Mouse (Mus musculus) thymus, postnatal 14 days (tissue): Measurements from ENCODE around the gene BC037034.

Experiments used
- DNase-seq: peaks from one replicate; pipeline ENCODE4 v3.0.0; 2021

The BC037034 gene

DNA sequence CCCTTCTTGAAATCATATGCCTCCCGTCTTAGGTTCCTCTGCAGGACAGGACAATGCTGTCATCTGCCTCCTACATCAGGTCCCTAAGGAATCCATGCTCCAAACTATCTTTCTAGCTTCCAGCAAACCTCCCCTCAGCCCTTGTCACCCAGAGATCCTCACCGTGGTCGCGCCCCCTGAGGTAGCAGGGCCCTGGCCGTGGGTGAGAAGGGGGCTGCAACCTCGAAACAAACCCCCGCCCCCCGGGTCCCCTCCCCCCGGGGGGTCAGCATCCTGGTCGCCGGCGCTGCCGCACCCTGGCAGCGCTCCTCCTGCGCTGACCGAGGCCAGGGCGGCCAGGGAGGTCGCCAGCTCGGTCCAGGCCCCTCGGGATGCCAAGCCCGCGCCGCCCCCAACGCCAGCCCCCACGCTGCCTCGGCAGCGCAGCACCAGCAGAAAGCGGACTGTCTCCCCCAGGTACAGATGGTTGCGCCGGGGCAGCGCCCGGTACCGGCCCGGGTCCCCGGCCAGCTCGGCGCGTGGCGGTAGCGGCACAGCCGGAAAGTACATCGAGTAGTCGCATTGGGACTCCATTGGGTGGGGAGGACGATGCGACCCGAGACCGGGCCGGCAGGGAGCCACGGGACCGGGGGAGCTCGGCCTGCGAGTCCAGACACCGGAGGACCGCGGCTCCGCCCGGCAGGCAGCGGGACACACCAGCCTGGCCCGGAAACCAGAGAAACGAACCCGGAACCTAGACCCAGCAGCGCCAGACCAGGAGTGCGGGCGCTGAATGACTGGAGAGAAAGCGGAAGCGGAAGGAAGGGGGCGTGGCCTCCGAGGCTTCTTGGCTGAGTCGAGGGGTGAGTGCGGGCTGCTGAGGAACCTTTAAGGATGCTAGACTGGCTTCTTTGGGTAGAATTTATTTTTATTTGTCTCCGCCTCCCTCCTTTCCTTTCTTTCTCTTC, at the start of gene BC037034:
Gene BC037034 (minus strand): TSS at position 774 of the 947 bp plus-strand sequence.
- DNase-seq: peak; percentile 93

DNA sequence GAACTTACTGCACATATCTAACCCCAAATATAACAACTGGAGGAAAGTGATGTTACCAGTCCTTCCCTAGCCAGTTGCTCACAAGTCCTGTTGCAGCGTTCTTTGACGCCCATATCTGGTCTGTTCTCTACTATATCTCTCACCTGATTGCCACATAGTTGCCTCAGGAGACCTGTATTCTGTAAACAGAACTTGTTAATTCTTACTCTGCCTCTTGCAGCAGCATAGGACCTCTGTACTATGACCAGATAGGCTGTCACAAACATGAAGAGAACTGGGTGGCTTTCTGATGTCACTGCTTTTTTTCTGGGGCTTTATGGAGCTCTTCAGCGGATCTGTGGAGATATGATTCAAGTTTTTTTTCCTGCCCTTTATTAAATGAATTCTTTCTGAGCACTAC, 49.0 kb upstream of the BC037034 start:
- no peak for DNase-seq

DNA sequence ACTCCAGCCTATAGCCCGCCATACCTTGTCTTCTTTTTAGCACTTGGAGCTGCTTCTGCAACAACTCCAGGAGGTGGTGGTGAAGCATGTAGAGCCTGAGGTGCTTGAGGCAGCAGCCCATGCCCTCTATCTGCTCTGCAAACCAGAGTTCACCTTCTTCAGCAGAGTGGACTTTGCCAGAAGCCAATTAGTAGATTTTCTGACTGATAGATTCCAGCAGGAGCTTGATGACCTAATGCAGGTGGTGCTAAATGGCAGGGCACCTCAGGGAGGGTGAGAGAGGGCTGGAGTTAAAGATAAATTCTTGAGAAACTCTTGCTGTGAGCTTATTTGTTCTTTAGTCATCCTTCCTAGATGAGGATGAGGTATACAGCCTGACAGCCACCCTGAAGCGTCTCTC, 35.8 kb upstream of the BC037034 start:
- DNase-seq: no peak

DNA sequence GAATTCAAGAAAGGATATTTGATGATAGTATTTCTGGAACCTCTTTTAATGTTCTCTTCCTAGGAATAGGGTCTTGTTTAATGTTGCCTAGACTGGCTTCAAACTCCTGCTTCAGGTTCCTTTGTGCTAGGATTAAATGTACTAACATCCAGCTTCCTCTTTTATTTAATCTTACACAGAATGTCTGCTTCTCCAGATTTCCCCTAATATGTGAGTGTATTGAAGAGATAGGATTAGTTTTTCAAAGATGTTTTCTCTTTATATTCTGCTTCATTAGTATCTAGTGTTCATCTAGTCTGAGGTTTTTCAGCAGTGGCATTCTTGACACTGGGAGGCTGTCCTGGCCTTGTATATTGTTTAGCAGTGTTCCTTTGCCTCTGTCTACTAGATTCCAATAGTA, 30.3 kb upstream of the BC037034 start:
- DNase-seq: no peak

DNA sequence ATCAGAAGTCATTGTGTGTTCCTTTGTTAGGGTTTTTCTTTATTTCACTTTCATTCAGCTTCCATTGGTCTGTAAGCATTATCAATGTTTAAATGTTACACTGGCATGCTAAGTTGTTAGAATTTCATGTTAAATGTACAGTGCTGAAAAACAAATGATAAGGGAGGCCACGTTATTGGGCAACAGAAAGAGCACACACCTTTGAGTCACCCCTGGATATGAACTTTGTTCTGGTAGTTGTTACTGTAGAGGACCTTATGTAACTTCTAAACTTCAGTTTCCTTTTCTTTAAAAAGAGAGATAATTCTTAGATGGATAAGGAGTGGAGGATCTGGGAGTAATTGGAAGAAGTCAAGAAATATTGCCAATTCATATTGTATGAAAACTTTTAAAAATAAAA, 27.8 kb upstream of the BC037034 start:
- DNase-seq: no peak

DNA sequence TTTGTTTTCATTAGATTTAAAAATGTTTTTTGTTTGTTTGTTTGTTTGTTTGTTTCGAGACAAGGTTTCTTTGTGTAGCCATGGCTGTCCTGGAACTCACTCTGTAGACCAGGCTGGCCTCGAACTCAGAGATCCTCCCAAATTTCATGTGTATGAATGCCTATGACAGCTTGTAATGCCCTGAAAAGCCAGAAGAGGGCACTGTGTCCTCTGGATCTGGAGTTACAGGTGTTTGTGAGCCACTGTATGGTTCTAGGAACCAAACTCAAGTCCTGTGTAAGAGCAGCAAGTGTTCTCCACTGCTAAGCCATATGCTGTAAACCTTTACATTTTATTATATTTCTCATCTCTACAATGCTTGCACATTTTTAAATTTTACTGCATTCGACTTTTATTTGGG, 24.0 kb upstream of the BC037034 start:
- peak; percentile 36 for DNase-seq

DNA sequence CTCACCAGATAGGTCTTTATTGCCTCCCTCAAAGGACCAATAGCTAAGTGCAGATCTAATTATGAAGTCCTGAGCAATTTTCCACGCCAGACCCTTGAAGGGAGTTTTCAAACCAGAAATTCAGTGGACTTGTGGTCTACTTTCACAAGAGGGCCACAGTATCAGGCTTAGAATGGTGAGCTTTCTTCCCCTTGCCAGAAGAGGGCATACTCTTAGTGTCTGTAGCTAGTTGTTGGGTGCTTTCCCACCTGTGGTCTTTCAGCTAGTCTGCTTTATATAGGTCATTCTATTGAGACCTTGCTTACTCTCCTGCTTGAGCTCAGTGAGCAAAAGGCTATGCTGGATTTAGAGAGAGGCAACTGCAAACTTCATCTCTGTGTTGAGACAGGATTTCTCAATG, 19.7 kb upstream of the BC037034 start:
- no peak for DNase-seq

DNA sequence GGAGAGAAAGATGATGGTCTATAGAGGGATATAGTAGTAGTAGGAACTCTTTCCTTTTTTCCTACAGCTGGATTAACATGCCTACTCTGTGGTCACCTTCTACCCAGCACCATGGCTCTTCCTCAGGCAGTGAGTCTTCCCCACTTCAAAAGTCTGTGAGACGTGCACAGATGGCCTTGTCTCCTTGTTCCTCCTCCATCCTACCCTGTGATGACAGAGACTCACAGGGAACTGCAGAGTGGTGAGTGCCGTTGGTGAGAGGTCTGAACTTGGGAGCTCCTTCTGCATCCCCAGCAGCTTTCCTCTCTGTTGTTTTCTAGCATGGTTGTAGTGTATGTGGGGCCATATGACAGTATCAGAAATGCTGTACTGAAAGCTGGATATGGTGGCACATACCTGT, 18.0 kb upstream of the BC037034 start:
- DNase-seq: no peak

DNA sequence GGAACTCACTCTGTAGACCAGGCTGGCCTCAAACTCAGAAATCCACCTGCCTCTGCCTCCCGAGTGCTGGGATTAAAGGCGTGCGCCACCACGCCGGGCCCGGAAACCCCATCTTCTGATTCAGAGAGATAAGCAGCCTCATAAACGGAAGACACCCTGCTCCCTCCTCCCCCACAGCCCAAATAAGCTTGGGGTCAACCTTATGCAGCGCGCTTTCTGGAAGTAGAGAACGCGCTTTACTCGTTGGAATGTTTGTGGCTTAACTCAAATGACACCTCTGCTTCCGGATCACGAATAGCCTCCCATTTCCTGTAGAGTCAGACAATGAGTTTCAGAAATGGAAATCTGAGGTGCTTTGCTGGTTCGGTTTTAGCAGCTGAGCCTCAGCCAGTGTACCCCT, 17.0 kb upstream of the BC037034 start:
- DNase-seq: no peak

DNA sequence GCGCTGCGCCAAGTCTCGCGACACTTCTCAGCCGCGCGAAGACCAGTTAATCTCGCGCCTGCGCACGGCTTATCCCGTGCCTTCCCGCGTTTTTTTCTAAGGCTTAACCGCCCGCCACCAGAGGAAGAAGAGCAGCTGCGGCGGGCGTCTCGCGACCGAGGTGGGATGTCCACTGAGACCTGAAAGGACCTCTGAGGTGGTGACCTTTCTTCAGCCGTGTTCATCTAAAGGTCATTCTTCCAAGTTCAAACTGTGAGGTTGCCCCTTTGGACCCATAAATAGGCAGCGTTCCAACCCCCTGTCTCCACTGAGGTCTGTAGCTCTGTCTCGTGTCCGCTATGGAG, 16.6 kb upstream of the BC037034 start:
- DNase-seq: no peak

DNA sequence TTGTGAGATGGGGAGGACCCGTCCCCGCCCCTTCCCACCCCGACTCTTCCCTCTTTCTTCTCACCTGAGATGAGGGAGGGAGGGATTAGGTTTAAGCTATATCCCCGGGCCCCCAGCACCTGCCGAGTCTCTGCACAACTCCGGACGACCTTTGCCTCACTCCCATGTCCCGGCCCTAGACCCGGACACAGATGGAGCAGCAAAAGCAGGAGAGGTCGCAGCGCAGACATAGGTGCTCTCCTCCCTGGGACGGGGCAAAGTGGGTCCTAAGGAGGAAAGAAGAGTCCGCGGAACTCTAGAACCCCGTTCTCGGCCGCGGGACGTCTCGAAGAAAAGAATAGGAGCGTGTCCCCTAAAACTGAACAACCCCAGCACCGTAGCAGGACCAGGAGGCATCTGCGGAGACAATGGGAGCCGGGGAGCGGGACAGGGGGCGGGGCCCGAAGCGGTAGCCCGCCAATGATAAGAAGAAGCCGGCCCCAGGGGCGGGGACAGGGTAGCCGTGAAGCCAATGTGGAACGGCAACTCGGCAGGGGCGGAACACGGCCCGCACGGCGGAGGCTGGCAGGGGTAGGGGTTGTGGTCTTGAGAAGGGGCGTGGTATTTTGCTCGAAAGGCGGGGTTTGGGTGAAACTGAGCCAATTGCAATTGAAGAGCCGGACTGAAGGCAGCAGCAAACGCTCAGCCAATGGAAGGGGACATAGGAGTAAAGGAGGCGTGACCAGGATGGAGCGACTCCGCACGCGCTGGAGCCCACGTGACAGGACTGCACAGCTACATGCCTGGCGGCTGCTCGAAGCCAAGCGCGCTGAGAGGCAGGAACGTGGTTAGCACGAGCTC, 16.0 kb upstream of the BC037034 start, which contains the start of the genes Gm43720, Gpc2 and Stag3:
Gene Gm43720 (minus strand): TSS at position 374 of the 840 bp plus-strand sequence.
Gene Gpc2 (minus strand): TSS at position 421 of the 840 bp plus-strand sequence.
Gene Stag3 (plus strand): TSS at position 656 of the 840 bp plus-strand sequence.
- DNase-seq: peak; percentile 93

DNA sequence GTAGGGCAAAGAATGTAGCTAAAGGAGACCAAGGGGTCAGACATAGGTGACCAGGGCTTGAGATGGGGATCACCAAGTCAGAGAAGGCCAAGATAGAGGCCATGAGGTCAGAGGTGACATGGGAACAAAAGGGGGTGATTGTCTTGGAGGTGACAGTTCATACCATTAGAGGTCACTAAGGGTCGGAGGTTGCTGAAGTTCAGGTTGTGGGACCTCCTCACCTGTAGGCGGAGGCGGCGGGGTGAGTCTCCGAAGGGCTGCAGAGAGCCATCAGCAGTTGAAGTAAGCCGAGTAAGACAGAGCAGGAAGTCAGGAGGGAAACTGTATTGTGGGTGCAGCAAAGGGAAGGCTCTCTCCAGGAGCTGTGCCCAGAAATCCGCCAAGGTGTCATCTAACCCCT, 14.2 kb upstream of the BC037034 start:
- no peak for DNase-seq

DNA sequence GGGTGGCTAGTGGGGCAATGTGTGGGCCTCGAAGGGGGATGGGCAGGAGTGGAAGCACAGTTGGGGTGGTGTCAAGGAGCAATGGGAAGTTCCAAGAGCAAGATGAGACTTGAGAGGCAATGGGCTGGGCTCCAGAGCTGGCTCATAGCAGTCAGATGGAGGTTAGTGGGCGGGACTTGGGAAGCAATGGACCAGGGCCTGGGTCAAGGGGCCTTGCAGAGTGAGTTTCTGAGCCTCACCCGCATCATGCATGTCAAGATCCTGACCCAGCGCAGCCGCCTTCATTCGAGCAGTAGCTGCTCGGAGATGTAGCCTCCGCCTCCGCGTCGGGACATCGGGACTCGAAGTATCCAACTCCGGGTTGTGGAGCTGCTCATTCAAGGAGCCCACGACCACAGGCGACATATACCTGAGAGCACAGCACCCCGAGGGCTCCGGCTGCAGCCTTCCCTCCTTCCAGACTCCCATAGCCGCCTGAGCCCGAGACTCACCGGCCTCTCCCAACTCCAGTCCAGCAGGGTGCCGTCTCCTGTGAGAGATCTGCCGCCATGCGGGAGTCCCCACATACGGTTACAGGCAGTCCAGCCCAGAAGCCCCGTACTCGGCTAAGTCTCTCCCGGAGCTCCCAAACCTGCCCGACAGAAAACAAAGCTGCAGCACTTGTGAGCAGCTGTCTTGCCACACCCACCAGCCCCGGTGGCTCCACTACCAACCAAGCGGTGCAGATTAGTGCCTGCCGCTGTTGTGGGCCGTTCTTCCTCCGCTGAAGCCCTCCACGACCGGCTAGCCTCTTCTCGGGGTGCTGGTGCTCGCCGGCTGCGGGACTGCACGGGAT, 11.6 kb upstream of the BC037034 start:
- DNase-seq: no peak

DNA sequence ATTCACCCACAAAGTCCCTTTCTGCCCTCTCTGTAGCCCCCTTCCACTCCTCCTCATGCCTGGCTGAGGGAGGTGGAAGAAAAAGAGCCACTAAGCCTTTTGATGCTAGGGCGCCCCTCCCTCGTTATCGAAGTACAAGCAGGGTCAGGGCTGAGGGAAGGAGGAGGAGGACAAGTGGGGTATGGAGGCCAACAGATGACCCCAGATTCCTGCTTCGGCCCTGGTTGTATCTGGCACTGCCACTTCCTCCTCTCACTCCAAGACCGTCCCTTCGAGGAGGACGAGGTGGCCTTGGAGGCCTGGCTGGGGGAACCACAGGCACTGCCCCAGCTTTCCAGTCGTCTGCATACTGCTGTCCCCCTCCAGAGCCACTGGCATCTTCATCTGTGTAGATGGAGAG, 10.4 kb upstream of the BC037034 start:
- DNase-seq: no peak

DNA sequence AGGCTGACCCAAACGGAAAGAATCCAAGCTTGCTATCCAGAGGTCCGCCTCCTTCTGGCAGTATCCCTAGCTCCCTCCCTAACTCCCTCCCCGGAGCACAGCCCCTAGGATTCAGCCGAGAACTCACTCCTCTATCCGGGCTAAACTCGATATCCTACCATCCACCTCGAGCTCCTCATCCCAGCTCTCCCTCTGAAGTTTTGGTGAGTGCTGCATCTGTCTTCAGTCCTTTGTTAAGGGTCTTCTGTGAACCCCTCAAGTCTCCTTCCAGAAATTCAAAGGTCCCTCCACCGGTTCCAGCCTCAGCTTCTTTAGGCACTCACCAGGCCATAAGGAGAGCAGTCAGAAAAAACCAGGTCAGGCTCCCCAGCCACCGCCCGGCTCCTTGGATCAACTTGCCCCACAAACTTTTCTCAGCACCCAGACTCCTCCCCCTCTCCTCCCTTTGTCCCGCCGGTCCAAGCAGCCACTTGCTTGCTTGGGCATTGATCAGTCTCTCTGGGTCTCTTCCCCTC, 8.6 kb upstream of the BC037034 start, which contains the start of gene Gal3st4:
Gene Gal3st4 (minus strand): TSS at position 432 of the 515 bp plus-strand sequence.
- no peak for DNase-seq

DNA sequence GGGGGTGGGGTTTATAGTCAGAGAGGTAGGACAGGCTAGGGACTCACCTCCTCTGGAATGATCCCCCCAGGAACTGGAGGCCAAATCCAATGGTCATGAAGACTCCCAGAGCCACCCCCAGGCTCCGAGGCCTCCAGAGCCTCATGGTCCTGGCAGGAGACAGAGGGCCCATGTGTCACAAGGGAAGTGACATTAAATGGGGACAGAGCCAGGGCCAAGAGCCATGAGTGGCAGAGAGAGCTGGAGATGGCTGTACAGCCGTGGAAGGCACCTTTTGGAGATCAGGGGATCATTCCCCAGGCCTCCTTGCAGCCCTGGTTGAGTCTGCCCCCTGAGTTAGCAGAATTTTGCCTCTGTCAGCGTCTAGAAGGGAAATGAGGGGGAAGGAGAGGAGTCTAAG, 7.4 kb upstream of the BC037034 start:
- DNase-seq: no peak

DNA sequence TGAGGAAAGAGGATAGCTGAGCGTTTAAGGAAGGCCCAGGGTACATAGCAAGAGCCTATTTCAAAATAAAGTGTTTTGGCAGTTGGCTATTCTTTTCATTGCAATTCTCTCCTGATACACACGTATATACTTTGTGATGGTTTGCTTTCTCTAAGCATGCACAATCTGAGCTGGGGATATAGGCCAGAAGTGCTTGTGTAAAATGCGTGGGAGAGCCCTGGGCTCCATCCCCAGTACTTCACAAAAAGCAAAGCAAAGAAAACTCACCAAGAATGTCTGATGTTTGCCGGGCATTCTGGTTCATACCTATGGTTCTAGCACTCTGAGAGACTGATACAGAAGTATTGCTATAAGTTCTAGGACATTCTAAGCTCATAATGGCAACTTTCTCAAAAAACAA, 5.1 kb upstream of the BC037034 start:
- no peak for DNase-seq

DNA sequence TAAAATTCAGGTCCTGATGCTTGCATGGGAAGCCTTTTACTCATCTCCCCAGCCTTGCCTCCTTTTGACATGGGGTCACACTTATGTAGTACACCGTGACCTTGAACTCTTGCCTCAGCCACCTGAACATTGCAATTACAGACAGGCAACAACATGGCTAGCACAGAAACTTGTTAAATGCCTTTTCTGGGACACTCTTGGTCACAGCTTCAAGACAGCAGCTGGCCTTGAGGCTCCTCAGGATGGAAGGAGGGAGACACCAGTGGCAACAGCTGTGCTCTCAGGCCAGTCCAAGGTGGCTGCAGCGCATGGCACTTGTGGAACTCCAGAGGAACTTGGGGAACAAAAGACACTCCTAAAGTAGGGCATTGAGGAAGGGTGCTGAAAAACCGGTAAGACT, 3.3 kb upstream of the BC037034 start:
- DNase-seq: no peak

DNA sequence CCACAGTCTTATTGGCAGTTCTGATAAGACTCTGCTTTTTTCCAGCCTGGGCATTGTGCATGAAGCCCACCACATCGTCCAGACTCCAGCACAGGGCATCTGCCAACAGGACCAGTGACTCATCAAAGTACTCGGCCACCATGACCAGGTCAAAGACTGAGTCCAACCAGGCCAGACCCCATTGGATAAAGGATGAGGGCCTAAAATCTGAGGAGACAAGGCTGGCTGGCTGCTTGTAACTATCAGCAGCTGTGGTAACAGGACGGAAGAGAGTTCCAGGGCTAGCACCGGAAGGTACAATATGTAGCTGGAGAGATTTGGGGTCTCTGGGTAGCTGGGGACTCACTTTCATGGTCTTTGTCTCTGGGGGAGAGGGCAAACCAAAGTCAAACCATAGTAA, 1.9 kb upstream of the BC037034 start:
- no peak for DNase-seq

DNA sequence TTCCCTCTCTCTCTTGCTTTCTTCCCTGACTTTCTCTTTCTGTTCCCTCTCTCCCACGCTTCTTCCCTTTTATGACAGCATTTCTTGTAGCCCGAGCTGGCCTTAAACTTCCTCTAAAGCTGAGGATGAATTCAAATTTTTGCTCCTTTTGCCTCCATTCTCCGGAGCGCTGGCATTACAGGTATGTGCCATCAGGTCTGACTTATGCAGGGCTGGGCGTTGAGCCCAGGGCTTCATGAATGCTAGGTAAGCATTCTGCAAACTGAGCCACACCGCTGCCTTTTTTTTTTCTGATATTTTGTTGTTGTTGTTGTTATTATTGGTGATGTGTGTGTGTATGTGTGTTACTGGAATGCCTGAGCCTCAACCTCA, 360 bp upstream of the BC037034 start:
- DNase-seq: no peak

DNA sequence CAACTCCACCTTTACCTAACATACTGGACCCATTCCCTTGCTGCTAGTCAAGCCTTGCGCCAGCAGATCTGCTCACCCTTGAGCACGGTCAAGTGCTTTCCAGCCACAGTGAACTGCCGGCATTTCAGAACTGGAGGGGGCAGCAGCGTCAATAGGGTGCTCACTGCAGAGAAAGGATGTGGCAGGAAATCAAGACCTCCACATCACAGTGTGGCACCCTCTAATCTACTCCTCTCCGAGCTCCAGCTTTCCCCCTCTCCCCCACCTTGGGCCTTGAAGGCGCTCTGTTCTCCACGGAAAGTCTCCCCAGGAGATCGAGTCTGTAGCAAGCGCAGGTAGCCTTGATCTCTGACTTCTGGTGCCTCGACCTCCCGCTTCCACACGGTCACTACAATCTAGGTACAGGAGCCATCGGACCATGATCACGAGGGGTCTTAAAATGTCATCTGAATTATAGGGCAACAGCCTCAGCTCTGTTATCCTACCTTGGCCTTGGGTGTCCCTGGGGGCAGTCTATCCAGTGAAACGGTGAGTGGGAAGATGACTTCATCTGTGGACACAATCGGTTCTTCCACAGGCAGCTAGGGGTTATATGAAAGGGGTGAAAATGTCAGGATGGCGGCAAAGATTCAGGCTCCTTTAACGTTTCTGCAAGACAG, 1.1 kb downstream of the BC037034 start:
- DNase-seq: peak; percentile 27

DNA sequence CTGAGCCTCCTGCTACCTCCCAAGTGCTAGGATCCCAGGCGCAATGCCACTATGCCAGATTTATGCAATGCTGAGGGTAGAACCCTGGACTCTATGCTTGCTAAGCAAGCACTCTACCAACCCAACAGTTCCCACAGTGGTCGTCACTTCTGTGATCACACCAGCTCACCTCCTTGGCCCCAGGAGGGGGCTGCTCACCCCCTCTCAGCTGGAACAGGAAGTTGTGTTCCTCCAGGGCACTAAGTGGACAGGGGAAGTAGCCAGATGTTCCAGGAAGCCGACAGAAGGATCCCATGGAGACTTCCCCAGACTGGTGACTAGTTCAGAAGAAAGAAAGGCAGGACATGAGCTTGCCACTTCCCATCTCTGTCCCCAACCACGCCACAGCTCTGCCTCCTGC, 1.8 kb downstream of the BC037034 start:
- peak; percentile 3 for DNase-seq
